Mouse (Mus musculus) CD4-positive, CD25-positive, alpha-beta regulatory T cell, adult 2 months (primary cell): Measurements from ENCODE around the gene Gp1bb.

Experiments used
- DNase-seq: peaks from one replicate; pipeline ENCODE4 v3.0.0-alpha.2; 2012; ENCODE audit warnings: low read depth, low spot score

Gp1bb gene

DNA sequence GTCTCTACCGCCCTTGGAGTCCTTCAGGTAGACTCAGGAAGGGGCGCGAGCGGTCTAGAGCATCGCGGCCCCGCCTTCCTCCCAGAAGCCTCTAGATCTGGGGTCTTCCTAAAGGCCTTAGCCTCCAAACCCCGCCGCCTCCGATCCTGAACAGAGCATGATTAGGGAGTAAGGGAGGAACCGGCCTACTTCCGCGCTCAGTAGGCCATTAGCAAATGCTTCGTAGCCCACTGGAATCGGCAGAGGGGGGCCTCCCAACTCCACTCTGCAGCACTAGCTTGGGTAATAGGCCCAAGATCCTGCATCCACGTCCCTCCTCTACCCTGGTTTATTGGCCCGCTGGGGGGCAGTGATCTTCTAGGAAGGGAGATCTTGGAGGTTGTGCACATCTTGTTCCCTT is at the start of gene Gp1bb:
Gene Gp1bb (minus strand): TSS at position 385 of the 400 bp plus-strand sequence.
- DNase-seq, result no peak

DNA sequence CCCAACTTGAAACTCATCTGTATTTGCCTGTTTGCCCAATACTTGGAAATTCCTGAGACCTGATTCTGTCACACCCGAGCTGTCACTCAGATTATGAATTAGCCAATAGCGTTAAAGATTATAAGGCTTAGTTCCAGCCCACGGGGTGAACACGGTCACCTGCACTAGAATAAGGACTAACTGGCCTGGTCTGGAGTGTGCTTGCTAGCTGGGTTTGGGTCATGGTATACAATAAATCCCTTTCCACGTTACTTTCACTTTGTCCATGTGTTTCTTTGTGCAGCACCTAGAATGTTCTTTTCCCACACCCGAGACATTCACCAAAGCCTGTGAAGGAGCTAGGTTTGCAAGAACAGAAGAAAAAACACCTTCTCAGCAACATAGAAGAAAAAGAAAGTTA is 47.7 kb upstream of the Gp1bb start:
- DNase-seq, result no peak

DNA sequence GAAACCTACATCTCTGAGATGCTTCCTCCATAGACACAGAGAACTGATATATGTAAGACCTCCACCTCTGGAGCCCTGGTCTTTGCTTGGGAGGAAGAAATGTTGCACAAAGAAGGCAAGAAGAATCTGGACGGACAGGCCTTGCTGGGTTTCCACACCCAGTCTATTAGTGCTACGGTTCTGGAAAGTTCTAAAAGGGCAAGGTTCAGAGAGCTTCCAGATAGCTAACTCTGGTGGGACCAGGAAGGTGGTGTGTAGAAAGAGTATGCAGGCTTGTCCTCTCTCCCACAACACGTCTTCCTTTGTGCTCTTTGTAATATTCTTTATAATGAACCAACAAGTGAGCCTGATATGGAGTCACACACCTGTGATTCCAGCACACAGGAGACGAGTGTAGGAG is 36.4 kb upstream of the Gp1bb start:
- DNase-seq, result no peak

DNA sequence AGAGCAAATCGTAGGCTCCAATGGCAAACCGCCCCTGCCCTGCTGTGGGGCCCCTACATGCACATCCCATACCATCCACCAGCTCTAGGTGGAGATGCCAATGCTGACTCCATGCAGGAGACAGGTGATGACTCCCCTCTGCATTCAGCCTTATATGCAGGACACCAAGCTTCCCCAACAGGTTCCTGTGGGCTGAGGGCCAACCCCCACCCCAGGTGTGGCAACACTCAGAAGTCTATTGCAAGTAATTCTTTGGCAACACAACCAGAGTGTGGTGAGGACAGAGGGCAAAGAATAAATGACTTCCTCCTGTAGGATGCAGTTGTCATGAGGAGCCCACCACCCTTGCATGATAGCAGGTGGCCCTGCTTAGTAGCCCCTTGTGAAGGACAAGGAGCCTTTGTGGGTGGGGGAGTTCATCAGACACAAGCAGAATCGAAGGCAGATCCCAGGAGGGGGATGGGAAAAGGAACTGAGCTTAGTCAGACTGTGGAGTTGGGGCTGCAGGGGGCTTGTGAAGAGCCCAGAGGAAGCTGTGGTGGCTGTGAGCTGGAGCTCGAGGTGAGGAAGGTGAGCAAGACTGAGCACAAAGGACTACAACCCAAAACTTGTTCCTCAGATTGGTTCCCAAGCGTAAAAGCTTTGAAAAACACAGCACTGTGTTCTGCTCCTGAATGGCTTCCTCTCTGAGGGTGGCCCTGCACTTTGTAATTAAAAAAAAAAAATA is 33.3 kb upstream of the Gp1bb start:
- DNase-seq, result no peak

DNA sequence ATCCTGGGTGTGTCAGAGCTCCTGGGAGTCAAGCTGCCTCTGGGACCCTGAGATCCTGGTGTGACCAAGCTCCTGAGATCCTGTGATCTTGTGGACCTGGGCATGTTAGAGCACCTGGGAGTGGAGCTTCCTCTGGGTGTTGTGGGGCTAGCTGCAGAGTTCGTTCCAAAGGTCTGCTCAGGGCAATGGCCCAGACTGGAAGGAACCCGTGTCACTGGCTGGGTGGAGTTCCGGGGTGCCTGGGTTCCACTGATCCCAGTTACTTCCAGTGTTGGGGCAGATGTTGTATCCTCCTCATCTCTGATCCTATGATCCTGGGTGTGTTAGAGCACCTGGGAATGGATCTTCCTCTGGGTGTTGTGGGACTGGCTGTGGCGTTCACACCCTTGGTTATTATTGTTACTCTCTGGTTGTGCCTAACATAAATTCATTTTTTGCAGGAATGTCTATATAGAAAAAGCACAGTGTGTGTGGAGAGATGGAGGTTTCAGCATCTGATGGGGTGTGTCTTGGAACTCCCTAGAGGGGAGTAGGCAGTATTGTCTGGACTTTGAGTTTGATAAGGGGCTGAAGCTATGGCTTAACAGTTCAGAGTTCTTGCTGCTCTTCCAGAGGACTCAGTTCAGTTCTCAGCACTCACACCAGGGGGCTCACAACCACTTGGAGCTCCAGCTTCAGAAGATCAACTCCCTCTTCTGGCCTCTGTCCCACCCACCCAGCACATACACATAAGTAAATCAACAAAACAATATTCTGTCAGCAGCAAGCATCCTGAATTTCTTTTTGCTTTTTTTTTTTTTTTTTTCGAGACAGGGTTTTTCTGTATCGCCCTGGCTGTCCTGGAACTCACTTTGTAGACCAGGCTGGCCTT is 31.3 kb upstream of the Gp1bb start:
- no peak for DNase-seq

DNA sequence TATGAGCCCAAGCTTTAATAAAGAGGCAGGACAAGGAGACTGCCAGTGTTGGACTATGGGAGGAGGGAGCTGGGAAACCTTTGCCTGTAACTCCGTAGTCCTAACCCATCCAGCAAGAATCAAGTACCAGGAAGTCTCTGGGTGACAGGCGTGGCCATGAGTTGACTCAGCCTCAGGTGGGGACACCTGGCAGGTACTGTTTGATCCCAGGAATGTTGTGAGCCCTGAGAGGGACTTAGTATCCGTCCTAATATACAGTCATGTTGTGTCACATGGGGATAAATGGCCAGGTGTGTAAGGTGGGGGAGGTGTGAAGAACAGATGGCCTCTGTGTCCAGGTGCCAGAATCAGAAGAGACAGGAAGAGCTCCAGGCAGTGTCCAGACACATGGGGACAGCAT is 26.9 kb upstream of the Gp1bb start:
- no peak for DNase-seq

DNA sequence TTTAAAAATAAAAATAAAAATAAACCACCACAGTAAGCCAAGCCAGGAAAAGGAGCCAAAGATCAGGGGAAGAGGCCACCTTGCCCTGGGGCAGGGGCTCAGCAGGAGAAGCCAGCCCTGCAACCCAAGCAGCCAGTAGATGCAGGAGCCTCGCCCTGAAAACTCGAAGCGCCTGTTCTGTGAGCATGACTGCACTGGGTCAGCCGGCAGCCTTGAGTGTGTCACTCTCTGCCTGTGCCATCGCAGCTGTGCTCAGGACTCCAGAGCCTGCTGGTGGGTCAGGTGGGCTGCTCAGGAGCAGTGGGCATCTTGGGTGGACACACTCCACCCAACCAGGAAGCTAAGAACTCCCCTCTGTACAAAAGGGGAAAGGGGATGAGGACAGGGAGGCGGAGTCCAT is 23.1 kb upstream of the Gp1bb start:
- no peak for DNase-seq

DNA sequence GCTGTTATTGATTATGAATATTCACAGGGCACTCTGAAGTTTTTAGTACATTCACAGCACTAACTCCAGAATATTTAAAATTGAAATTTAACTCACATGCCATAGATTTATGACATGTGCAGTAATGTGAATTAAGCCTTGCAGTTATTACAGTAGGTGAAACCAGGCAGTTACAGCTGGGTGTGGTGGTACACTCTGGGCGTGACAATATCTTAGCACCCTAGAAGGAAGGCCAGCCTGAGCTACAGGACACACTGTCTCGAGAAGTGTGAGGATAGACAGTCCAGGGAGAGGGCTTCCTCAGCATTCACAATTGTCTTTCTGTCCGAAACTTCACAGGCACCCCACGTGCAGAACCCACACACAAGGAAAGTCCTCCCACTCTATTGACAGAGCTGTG is 22.3 kb upstream of the Gp1bb start:
- DNase-seq, result no peak

DNA sequence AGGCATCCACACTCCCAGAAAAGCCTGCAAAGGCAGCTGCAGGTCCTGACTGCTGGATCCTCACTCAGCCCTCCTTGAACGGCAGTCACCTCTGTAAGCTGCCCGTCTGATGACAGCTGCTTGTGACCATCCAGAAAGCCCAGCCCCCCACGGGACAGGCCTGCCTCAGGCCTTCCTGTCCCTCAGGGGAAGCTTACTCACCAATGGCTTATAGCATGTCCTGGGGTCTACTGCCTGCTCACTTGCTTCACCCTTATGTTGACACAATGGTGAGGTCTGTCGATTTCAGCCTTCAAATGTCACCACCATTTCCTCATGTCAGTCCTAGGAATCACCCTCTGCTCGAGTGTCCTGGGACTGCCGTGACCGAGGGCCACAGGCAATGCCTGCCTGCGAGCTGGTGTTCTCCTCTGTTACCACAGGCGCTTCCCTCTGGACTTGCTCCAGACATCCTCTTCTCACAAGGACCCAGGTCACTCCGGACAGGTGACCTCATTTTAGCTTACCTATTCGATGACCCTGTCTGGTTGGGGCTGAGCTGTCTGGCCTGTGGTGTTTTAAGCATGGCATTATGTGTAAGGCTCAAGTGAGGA is 21.3 kb upstream of the Gp1bb start:
- no peak for DNase-seq

DNA sequence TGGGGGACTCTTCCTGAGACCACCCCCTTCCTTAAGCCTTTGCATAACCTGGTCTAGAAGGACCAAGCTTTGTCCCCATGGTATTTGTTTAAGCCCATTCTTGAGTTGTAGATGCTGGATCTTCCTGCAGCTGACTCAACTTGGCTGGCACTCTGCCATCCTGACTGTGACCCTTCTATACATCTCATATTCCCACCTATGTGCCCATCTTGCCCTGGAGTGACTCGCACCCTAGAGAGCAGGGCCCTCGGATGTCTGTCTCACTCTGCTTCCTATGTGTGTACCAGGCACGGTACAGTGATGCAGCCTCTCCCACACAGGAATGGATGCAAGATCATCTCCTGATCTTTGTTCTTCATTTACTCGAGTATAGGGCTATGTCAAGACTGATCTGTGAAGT is 20.7 kb upstream of the Gp1bb start:
- DNase-seq, result no peak

DNA sequence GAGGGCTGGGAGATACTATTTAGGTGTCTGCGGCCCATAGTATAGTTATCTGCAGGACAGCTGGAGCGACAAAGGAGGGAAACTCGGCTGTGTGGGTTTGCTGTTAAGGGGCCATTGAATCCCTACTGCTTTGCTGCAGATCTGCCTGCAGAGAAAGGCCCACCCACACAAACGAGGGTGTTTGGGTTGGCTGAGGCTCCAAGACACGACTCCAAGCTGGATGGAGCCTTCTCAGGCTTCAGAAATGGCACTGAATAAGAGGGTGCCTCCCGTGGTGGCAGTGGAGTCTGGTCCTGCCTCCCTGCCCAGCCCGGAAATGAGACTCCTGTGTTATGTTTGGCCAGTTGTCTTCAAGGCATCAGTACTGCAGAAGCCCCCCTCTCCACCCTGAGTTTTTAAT is 20.1 kb upstream of the Gp1bb start:
- DNase-seq, result no peak

DNA sequence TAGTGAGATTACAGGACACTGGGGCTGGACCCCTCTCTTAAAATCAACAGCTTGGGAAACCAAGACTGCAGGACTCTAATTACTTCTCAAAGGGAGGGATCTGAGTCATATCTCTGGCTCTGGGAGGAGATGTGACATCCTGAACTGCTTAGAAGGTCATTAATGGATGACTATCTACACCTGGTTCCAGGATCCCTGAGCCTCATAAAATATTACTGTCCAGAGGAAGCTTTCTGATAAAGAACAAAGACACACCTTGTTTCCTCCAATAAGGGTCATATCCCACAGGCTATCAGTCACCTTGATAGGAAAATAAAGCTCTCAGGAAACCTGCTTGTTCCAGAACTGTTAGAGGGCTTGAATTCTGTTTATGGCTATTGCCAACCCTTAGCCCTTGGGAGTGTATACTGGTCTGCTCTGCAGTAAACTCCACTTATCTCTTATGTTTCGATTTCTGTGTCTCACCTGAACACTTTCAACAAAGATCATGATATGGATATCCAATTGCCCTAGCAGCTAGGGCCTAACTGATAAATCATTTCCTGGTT is 17.3 kb upstream of the Gp1bb start:
- no peak for DNase-seq

DNA sequence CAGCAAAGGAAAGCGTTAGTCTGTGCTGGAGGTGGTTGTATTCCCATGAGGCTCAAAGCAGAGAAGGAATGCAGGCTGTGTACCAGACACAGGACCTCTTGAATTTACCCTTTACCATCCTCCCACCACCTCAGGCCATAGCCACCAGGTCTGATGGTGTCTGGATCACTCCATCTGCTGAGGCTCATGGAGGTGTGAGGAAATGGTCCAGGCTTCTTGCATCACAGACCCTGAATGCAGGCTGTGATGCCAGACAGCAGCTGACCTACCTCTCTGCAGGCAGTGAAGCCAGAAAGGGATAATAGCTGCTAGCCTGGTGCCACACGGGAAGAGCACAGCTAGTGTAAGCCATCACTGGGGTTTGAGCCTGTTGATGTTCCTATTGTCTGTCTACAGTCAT is 16.2 kb upstream of the Gp1bb start:
- no peak for DNase-seq

DNA sequence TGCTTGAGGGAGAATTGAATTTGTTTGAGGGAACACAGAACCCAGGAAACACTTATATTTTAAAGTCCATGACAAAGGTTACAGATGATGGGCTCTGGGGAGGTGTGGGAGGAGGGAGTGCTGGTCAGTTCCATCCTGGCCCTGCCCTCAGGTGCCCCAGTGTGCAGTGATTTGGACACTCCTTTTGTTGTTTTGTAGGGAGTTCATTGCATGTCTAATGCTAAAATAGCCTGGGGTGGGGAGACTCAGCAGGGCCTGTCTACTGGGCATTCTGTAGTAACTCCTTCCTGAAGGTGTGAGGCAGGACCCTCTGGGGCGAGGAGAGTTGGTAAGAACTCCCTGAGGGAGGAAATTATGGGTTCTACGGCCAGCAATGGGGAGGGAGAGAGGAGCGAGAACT is 14.6 kb upstream of the Gp1bb start:
- DNase-seq, result no peak

DNA sequence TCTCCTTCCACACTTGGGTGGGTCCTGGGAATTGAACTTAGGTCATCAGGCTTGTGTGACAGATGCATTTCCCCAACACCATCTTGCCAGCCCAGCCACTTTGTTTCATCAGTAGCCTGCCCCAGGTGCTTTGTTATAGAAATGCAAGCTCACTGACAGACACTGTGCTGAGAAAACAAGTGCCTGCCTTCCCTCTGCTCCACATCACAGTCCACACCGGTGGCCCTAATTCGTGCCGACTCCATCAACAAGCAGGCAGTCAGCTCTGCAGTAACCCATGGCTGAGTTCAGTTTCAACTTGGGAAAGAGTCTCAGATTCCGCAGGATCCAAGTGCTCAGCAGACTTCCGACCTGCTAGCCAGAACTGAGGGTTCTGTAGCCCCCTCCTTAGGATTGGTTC is 14.2 kb upstream of the Gp1bb start:
- no peak for DNase-seq

DNA sequence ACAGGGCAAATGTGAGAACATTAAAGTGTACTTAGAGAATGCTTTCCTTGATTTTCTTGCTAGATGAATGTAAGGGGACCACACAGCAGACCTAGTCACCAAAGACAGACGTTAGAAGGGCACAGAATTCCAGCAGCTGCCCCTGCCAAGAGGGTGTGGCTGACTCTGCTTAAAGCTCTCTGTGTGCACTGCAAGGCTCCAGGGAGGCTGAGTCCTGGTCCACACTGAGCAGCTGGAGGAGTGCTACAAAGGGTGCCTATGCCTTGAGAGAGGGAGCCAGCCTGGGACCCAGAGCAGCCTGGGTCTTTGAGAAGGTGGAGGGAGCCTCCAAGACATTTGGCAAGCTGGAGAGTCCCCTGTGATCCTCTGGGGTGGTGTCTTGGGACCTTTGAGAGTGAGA is 11.1 kb upstream of the Gp1bb start:
- no peak for DNase-seq

DNA sequence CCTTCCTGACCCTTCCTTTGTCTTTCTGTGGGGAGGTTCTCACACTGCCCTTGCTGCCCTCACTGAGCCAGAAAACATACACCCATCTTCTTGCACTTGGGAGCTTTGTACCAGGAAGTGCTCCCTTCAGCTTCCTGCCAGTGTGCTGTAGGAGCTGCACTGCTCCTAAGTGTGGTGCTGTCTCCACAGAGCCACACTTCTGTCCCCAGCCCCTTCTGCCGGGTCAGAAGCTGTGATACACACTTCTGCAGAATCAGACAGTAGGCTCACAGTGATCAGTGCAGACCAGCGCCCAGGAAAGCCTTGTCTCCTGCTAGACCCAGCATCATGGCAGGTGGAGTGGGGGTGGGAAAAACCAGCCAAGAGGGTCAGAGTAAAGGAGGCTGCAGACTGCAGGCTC is 10.6 kb upstream of the Gp1bb start:
- no peak for DNase-seq

DNA sequence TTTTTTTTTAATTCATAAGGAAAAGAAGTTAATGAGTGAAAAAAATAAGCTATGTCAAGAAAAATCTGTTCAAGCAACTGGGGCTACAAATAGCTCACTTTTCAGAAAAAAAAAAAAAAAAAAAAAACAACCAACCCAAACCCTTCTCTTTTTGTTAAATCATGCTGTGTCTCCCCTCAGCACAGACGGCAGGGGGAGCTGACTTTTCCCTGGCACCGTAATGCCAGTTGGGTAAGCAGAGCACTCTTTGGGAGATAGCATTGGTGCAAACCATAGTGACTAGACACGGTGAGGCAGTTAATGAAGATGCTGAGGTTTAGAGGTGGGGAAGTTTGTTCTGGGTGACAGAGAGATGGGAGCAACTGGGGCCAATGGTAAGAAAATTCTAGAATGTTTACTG is 9.9 kb upstream of the Gp1bb start:
- DNase-seq, result no peak

DNA sequence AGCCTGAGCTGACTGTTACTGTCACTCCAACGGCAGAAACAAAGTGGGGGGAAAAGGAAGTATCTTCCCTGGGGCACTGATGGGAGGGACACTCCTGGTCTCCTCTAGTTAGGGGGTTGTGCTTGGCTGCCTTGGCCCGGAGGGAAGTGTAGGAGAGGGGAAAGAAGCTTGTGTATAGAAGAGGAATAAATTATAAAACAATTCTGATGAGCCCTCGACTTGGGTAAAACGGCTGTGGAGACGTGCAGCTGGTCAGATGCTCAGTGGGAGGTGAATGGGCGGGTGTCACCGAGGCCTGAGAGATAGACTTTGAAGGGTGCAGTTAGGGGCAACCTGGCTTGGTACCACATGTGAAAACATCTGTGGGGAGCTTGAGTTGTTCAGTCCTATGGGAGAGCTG is 8.9 kb upstream of the Gp1bb start:
- DNase-seq, result no peak

DNA sequence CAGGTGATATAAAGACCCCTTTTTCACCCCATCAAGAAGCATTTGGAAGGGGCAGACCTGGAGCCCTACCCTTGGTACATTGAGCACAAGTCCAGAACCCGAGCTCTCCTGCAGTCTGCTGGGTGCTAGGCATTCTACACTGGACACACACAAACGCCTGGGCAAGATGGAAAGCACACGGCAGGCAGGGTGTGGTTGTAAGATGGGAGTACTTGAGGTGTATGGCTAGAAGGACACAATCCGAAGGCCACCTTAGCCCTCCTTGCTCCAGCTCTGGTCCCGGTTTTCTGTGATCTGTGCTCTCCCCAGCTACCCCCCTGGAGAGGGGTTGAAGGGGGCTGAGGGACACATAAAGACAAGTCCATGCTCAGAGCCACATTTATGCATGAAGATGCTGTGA is 8.1 kb upstream of the Gp1bb start:
- DNase-seq, result no peak

DNA sequence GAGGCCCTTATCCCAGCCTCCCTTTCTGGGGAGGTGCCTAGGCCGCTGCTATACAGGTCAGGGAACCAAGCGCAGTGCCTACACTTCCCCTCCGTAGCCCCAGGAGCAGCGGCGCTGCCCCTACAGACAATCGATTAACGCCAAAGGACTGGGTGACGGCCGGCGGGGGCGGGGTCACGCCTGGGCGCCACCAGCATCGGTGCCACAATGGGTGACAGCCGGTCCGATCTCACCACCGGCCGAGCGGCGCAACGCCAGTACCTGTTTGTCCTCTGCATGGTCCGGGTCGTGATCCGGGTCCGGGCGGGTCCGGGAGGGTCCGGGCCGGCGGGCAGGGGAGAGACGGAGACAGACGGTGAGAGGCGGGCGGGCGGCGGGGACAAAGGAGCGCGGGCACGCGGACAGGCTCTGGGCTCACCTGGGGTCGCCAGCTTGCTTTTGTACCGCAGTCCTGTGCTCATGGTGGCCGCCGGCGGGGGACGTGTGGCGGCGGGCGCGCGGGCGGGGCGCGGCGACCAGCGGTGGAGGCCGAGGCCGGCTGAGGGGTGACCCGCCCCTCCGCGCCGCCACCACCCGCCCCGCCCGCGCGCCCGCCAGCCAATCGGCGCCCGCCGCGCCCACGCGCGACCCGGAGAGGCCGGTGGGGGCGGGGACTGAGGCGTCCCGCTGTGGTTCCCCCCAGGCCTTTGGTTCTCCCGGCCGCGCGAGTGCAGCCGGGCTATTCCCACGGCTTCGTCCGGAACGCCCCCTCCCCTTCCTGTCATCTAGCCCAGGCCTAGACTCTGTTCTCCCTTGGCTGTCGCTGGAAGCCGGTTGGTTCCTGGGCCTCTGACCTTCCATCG is 7.4 kb upstream of the Gp1bb start, which contains the start of gene Sept5:
Gene Sept5 (minus strand): TSS at position 565 of the 842 bp plus-strand sequence.
- peak; percentile 55 for DNase-seq

DNA sequence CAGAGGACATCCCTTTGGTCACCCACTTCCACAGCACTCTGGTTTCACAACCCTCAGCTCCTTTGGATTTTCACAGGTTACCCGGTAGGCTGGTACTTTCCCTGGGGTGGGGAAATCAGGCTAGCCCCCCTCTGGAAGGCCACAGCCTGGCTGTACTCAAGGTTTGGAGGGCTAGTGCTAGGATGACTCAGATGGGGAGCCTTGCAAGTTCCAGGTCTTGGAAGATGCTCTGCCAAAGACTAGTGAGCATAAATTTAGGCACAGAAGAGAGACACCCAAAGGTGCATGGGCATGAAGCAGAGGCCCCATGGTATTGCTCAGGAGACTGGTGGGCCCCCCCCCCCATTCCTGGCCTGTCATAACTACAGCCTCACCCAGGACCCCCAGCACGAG is 6.7 kb upstream of the Gp1bb start:
- DNase-seq, result no peak
